Mouse (Mus musculus): ENCODE results near the gene Rpl15. TPM values are rescaled to one million over a fixed set of nuclear protein-coding genes. Genes with fewer than 3 reads are reported as not detected.
"Not testable (repeated sequence)": the region's sequence is repeated elsewhere in the genome, so short reads cannot be mapped to it uniquely, and the experiment has no call there.

The Rpl15 gene
- polyA plus RNA-seq, 1 experiment from 2014 or later: 262 TPM

GRCm38 (mm10) chr14:18225431-18225830 lies 45.8 kb downstream of the Rpl15 start:
- not testable (repeated sequence) for H3K27ac ChIP-seq (ENCODE audit: low read depth, low read length); ATAC-seq; H3K27me3 ChIP-seq (replicated peaks; ENCODE audit: control insufficient read depth, insufficient read depth, low read length); H3K9me3 ChIP-seq (ENCODE audit: control insufficient read depth); H3K4me3 ChIP-seq (ENCODE audit: low read depth, low read length); H3K9ac ChIP-seq (ENCODE audit: low read depth, low read length); H3K4me1 ChIP-seq (replicated peaks; ENCODE audit: control insufficient read depth, insufficient read depth, low read length); H3K4me2 ChIP-seq (replicated peaks; ENCODE audit: low read depth); H3K36me3 ChIP-seq (ENCODE audit: control insufficient read depth, insufficient read depth)
- WGBS: 95% methylated on average over 11 of the region's 11 CpGs

- no peaks in the 10 kb centered on the region for H3K27me3 ChIP-seq (replicated peaks; ENCODE audit: control insufficient read depth, insufficient read depth, low read length)
- WGBS: 92% methylated on average over 6 of the region's 6 CpGs
- no peak overlapping the region for H3K9ac ChIP-seq (ENCODE audit: low read depth, low read length)
- no peaks in the 10 kb centered on the region for H3K36me3 ChIP-seq (ENCODE audit: control insufficient read depth, insufficient read depth)
- H3K4me3 ChIP-seq (ENCODE audit: low read depth, low read length): no peak overlapping the region
- TF ChIP-seq CTCF (IDR thresholded peaks at IDR 0.05; ENCODE audit: low read depth): no peak
- H3K9me3 ChIP-seq (ENCODE audit: control insufficient read depth): no peaks in the 10 kb centered on the region
- ATAC-seq: no peak
- H3K4me2 ChIP-seq (replicated peaks; ENCODE audit: low read depth): no peak overlapping the region
- no peaks in the 10 kb centered on the region for H3K4me1 ChIP-seq (replicated peaks; ENCODE audit: control insufficient read depth, insufficient read depth, low read length)
- no peak overlapping the region for H3K27ac ChIP-seq (ENCODE audit: low read depth, low read length)
Observed at GRCm38 (mm10) chr14:18221977-18222376, 49.2 kb downstream of the Rpl15 start.

Other genes with a start within 250 kb of the Rpl15 start
- 7.2 and 7.6 TPM in 2 replicates for gene Nr1d2, start 32.3 kb downstream of the Rpl15 start, polyA plus RNA-seq (2015; fragmentation: Nextera tagmentation; extraction: Ambion mirVana)
- 23.4 and 24.9 TPM in 2 replicates for gene Nkiras1, start 255 bp downstream of the Rpl15 start, polyA plus RNA-seq (2015; fragmentation: Nextera tagmentation; extraction: Ambion mirVana)
- 72.3 and 74.5 TPM in 2 replicates for gene Ube2e1, start 60.5 kb upstream of the Rpl15 start, polyA plus RNA-seq (2015; fragmentation: Nextera tagmentation; extraction: Ambion mirVana)

Data from intestine, postnatal 0 days (tissue).